Mouse (Mus musculus) adrenal gland, postnatal 25 days (tissue): ENCODE data around the gene Nxn. TPM values are rescaled to one million over a fixed set of nuclear protein-coding genes. Genes with fewer than 3 reads are reported as not detected.
"Not testable (repeated sequence)": the region's sequence is repeated elsewhere in the genome, so short reads cannot be mapped to it uniquely, and the experiment has no call there.

ENCODE experiments used
- DNase-seq: peaks from one replicate; pipeline ENCODE4 v3.0.0; 2021; ENCODE audit warnings: mixed read lengths
- total RNA-seq: library from RNA; stranded (reverse); gene quantifications from 2 replicates; pipeline ENCODE4 v1.2.3, GENCODE M21; 2021

Nxn gene
- total RNA-seq, 1 experiment from 2014 or later = 29.5 TPM

GRCm38 (mm10) chr11:76213841-76214240 lies 185.1 kb downstream of the Nxn start:
- DNase-seq = no peak

DNA sequence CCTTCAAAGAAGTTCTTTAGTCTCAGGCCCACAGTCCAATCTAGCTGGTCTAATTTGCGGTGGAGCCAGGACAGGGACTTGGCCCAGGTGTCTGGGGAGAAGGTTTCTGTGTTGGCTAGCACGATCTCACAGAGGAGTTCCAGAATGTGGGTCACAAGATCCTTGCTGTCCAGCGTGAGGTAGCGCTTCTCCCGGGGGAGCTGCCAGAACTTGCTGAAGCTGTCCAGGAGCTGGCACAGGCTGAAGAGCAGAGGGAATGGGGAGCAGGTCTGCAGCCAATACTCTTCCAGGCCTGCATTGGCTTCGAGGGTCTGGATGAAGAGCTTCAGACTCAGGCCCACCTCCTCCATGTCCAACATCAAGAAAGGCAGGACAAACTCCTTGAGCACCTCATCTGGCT lies 187.3 kb downstream of the Nxn start:
- DNase-seq = not testable (repeated sequence)

GRCm38 (mm10) chr11:76210228-76210985 lies 188.5 kb downstream of the Nxn start:
- DNase-seq = no peak

Other genes starting within 250 kb of the Nxn start
- gene Vps53, start 219.5 kb downstream of the Nxn start, total RNA-seq = 43.1 and 55.1 TPM in 2 replicates
- gene Fam57a, start 219.5 kb downstream of the Nxn start, total RNA-seq = 6.8 and 9.2 TPM in 2 replicates
- gene Dbil5, start 181.5 kb downstream of the Nxn start, total RNA-seq = 1.2 TPM in 1 of 2 replicates, not detected in the other
- 6.9 and 9.8 TPM in 2 replicates for gene Gemin4, start 181.5 kb downstream of the Nxn start, total RNA-seq
- gene Mrm3, start 155.4 kb downstream of the Nxn start, total RNA-seq = 17.8 and 18.6 TPM in 2 replicates
- gene Glod4, start 155.4 kb downstream of the Nxn start, total RNA-seq = 94.1 and 99.7 TPM in 2 replicates
- gene Timm22, start 7.8 kb upstream of the Nxn start, total RNA-seq = 38.9 and 47.4 TPM in 2 replicates
- gene Abr, start 223.2 kb upstream of the Nxn start, total RNA-seq = 53.7 and 55.3 TPM in 2 replicates